Mouse (Mus musculus) liver, postnatal 0 days (tissue): Measurements from ENCODE around the gene Bmf. TPM values are rescaled to one million over a fixed set of nuclear protein-coding genes. Genes with fewer than 3 reads are reported as not detected.

Source experiments
- ATAC-seq: fragments of 200-750 bp; cut with Nextera tagmentation; 2 replicates; pipeline ENCODE4 v1.8.0; 2017; ENCODE audit warnings: mild to moderate bottlenecking, moderate library complexity
- DNase-seq: peaks from one replicate; pipeline ENCODE4 v3.0.0-alpha.2; 2016
- H3K27ac ChIP-seq: fragments of 300-500 bp; sonication (generic); 2 replicates; pipeline ENCODE4 v1.5.1; 2014; ENCODE audit warnings: antibody characterized with exemption, moderate library complexity, mild to moderate bottlenecking, low read depth
- H3K27me3 ChIP-seq: fragments of 300-500 bp; sonication (generic); 2 replicates; pipeline ENCODE4 v1.6.1; 2014; ENCODE audit warnings: low read length, control low read depth, mixed read lengths; ENCODE audit not compliant: insufficient read depth
- H3K36me3 ChIP-seq: fragments of 300-500 bp; sonication (generic); replicated peaks from 2 replicates; pipeline ENCODE4 v1.6.1; 2014; ENCODE audit warnings: mild to moderate bottlenecking, control low read depth, low read length, moderate library complexity, mixed read lengths; ENCODE audit not compliant: insufficient read depth
- H3K4me1 ChIP-seq: fragments of 300-500 bp; sonication (generic); 2 replicates; pipeline ENCODE4 v1.6.1; 2014; ENCODE audit warnings: antibody characterized with exemption, mild to moderate bottlenecking, control low read depth; ENCODE audit not compliant: insufficient read depth
- H3K4me2 ChIP-seq: fragments of 300-500 bp; sonication (generic); 2 replicates; pipeline ENCODE4 v1.6.1; 2014; ENCODE audit warnings: low read depth, mild to moderate bottlenecking, low read length, moderate library complexity, mixed read lengths
- H3K4me3 ChIP-seq: fragments of 300-500 bp; sonication (generic); 2 replicates; pipeline ENCODE4 v1.5.1; 2014; ENCODE audit warnings: low read depth, low read length
- H3K9ac ChIP-seq: fragments of 300-500 bp; sonication (generic); replicated peaks from 2 replicates; pipeline ENCODE4 v1.6.1; 2014; ENCODE audit warnings: mild to moderate bottlenecking, moderate library complexity
- H3K9me3 ChIP-seq: fragments of 300-500 bp; sonication (generic); 2 replicates; pipeline ENCODE4 v1.6.1; 2016; ENCODE audit warnings: mild to moderate bottlenecking, control low read depth, low read length, mixed read lengths
- CTCF ChIP-seq: sonication (generic); IDR thresholded peaks from 2 replicates; pipeline ENCODE4 v1.5.1; 2016; ENCODE audit warnings: antibody characterized with exemption, low read depth
- EP300 ChIP-seq: IDR thresholded peaks from 2 replicates; pipeline ENCODE4 v1.6.1; 2016; ENCODE audit warnings: antibody characterized with exemption, low read depth, mild to moderate bottlenecking
- WGBS: fragments of 180-500 bp; shearing (Covaris S2); extraction: QIAGEN DNeasy Blood & Tissue Kit; methylation state at CpG from one replicate; pipeline ENCODE4 v1.1.7; 2014; ENCODE audit not compliant: insufficient replicate concordance; 5-methylcytosine and 5-hydroxymethylcytosine counted together
- polyA plus RNA-seq: library from polyadenylated mRNA; unstranded; fragments of >200 nt; fragmentation: Nextera tagmentation; extraction: Ambion mirVana; gene quantifications from 2 replicates; pipeline ENCODE4 v1.2.1, GENCODE M21; 2015

Bmf gene
- 1.3 TPM in 2 replicates for polyA plus RNA-seq

DNA sequence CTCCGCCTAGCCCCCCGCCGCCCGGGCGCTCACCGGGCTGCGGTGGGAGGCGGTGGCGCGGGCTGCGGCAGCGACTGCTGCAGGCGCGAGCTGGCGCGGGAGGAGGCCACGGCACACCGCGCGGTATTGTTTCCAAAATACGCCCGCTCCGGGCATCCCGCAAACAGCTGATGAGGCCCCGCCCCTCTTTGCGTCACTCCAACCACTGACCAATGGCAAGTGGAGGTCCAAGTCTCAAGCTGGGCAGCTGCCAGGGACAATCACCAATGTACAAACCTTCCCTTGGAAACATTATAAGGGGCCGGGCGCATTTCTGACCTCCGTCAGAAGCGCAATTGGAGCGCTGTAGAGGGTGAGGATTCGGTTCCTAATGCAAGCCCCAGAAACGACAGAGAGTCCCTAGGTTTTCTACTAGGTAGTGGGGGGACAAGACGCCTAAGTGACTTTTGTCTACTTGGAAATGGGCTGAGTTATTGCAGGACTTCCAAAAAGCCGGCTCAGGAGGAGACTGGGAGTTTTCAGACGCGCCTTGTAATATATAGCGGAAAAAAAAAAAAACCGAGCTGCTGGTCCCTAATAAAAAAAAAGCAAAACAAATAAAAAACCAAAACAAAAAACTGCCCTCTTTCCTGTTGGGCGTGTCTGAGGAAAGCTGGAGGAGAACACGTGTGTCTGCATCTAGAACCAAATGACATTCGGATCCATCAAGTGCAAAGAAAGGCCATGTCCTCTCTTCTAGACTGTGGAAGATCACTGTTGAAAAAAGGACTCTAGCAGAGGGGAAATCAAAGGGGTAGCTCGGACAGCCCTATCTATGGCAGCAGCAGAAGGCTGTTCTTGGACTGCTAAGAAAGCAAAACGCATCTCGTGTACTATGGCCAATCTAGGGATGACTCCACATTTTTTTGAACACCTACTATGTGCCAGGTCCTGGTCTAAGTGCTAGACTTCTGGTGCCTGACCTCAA, at the start of gene Bmf:
Gene Bmf (minus strand): TSS at position 181 of the 967 bp plus-strand sequence.
- Histone ChIP-seq H3K4me1 (peaks cover 47% of the 10 kb centered on the region), H3K4me2 (peak within 1 kb of the TSS; percentile 91), H3K9me3 (no peaks in the 10 kb centered on the region), H3K4me3 (peak within 1 kb of the TSS; percentile 79), H3K27ac (peak within 1 kb of the TSS; percentile 70), H3K27me3 (no peaks in the 10 kb centered on the region), H3K9ac (peak within 1 kb of the TSS; percentile 79), H3K36me3 (no peaks in the 10 kb centered on the region)
- ATAC-seq = peak; percentile 82
- TF ChIP-seq EP300 (peak; percentile 3; the same call in 1 of the 2 replicates), CTCF (0 out of 2 replicates have a peak, but pooled peaks have one; percentile 7)
- under 1% methylated on average over 42 of the region's 45 CpGs for WGBS
- peak; percentile 95 for DNase-seq

DNA sequence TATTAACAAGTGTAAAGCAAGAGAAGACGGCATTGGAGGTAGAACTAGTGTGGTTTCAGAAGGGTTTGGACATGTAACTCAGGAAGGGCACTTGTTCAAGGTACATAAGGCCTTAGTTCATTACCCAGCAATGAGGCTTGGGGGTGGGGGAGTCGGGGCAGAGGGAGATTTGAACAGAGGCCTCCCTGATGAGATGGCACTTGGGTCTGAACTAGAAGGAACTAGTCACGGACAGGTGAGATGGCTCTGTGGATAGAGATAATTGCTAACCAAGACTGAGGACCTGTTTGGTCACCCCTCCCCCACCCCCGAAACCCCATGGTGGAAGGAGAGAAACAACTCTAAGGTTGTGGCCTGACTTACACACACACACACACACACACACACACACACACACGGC, 49.6 kb upstream of the Bmf start:
- WGBS = 20% methylated on average over 5 of the region's 5 CpGs
- ATAC-seq (no peak), DNase-seq (no peak)
- H3K27ac ChIP-seq = no peak overlapping the region; the same call in 1 of the 2 replicates
- H3K9ac ChIP-seq = peak overlapping the region; percentile 91
- H3K9me3 ChIP-seq = no peaks in the 10 kb centered on the region
- peaks cover 28% of the 10 kb centered on the region for H3K36me3 ChIP-seq
- H3K27me3 ChIP-seq = no peaks in the 10 kb centered on the region
- peak overlapping the region; percentile 91 for H3K4me3 ChIP-seq
- H3K4me1 ChIP-seq = peaks cover 15% of the 10 kb centered on the region
- TF ChIP-seq EP300 (no peak), CTCF (no peak)
- peak overlapping the region; percentile 89 for H3K4me2 ChIP-seq

DNA sequence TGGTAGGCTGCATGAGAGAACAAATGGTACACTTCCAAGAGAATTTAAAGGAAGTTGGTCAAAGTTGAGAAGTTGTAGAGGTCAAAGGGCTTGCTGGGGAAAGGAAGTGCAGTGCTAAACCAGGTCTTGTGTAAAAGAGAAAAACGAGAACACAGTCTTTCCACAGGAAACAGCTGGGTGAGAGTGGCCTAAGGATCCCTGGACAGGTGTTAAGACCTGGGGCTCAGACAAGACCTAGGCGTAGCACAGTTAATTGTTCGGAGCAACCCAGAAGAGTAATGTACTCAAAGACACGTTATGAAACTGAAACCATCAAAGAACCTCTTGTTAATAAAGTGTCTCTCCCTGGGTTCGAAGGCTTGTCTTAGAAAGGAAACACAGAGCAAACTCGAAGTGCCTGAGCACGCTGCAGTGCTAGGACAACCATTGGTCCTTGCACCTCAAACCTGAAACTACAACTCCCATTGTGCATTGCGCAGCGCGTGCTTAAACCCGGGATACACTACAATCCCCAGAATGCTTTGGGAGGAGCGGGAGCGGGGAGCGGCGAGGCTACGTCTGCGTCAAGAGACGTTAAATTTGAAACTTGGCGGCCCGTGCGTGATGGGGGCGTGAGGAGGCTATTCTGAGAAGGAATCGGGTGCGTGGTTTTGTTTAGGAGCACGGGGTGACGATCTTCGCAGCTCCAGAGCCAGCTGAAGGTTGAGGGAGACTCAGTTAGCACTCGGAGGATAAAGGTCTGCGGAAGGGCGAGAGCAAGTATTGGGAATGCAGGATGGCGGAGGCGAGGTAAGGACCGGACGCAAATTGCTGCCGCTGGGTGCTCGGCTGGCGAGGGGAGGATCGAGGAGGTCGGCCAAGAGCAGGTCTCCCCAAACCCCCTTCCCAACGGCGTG, 48.4 kb upstream of the Bmf start, which contains the start of gene Bub1b:
Gene Bub1b (plus strand): TSS at position 539 of the 896 bp plus-strand sequence.
- WGBS = 5% methylated on average over 41 of the region's 41 CpGs
- no peaks in the 10 kb centered on the region for H3K27me3 ChIP-seq
- DNase-seq (peak; percentile 93), ATAC-seq (peak; percentile 97)
- peaks cover 18% of the 10 kb centered on the region for H3K36me3 ChIP-seq
- peaks cover 15% of the 10 kb centered on the region for H3K4me1 ChIP-seq
- peak within 1 kb of the TSS; percentile 91 for H3K9ac ChIP-seq
- H3K9me3 ChIP-seq = no peaks in the 10 kb centered on the region
- H3K4me3 ChIP-seq = peak within 1 kb of the TSS; percentile 91
- TF ChIP-seq CTCF (no peak), EP300 (no peak)
- H3K27ac ChIP-seq = peak within 1 kb of the TSS; percentile 46
- H3K4me2 ChIP-seq = peak within 1 kb of the TSS; percentile 89

DNA sequence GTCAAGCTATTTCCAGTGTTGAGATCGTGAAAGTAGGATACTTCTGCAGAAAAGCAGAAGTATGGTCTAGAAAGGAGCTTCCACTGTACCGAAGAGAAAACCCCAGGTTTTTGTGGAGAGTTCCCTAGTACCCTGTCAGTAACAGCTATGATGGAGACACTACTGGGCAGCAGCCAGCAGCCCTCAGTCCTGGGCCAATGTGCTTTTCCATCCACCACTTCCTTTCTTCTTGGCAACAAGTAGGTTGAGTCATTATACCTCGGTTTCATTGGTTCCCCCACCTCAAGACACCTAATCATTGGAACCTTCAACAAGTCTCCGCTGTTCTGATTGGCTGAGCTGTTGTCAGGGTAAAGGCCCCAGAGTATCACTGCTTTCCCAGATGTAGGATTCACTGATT, 41.6 kb upstream of the Bmf start:
- WGBS = 46% methylated on average over 4 of the region's 4 CpGs
- H3K4me3 ChIP-seq = no peak overlapping the region
- no peak for ATAC-seq

DNA sequence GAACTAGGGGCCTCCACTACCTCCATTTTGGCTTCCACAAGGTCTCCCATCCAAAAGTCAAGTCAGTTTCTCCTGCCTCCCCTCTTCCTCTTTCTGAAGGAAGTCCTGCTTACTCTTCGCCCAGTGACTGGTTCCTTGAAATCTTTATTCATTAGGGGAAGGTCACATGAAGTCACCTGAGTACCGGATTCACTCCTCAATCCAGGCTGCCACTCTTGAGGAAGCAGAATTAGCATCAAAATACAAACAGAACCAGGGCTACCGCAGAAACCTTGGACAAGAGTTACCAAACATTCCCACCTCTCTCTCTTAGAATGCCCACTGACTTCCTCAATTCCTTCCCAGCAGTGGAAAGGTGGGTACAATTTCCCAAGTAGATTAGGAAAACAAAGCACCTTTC, 38.2 kb upstream of the Bmf start:
- no peaks in the 10 kb centered on the region for H3K4me1 ChIP-seq
- no peaks in the 10 kb centered on the region for H3K36me3 ChIP-seq
- DNase-seq = no peak
- no peaks in the 10 kb centered on the region for H3K27me3 ChIP-seq
- H3K27ac ChIP-seq = no peak overlapping the region
- no peak for ATAC-seq
- no peak overlapping the region for H3K9ac ChIP-seq
- H3K4me2 ChIP-seq = no peak overlapping the region
- 52% methylated on average over 3 of the region's 3 CpGs for WGBS
- TF ChIP-seq CTCF = no peak
- no peak for TF ChIP-seq EP300
- no peaks in the 10 kb centered on the region for H3K9me3 ChIP-seq
- H3K4me3 ChIP-seq = no peak overlapping the region

More for the DNA sequence above, 41.6 kb upstream of the Bmf start:
- no peaks in the 10 kb centered on the region for H3K36me3 ChIP-seq
- no peak overlapping the region for H3K9ac ChIP-seq
- H3K4me2 ChIP-seq = no peak overlapping the region
- TF ChIP-seq EP300 = no peak
- no peak for TF ChIP-seq CTCF
- no peak for DNase-seq
- no peak overlapping the region for H3K27ac ChIP-seq
- H3K9me3 ChIP-seq = no peaks in the 10 kb centered on the region
- no peaks in the 10 kb centered on the region for H3K4me1 ChIP-seq
- H3K27me3 ChIP-seq = no peaks in the 10 kb centered on the region

DNA sequence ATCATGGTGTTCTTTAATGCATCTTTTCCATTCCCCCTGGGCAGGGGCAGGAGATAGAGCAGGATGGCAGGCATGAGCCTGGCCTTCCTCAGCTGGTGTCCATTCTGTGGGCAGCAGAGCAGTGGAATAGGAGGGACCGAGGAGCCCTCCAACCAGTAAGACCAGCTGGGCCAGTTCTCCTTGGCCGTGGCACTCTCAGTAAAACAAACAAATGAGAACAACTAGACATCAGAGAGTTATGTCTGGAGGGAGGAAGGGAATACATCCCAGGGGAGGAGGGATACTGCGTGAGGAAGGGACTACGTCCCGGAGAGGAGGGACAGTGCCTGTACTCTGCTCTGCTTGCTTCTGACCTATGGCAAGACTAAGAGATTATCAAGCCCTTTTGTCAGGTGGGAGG, 36.5 kb upstream of the Bmf start:
- DNase-seq = no peak
- WGBS = 73% methylated on average over 5 of the region's 5 CpGs
- no peaks in the 10 kb centered on the region for H3K36me3 ChIP-seq

More for the DNA sequence above, 36.5 kb upstream of the Bmf start:
- Histone ChIP-seq H3K4me1 (no peaks in the 10 kb centered on the region), H3K9me3 (no peaks in the 10 kb centered on the region), H3K27me3 (no peaks in the 10 kb centered on the region), H3K27ac (no peak overlapping the region), H3K4me2 (no peak overlapping the region), H3K4me3 (no peak overlapping the region), H3K9ac (no peak overlapping the region)
- TF ChIP-seq EP300 = no peak
- no peak for TF ChIP-seq CTCF
- ATAC-seq = no peak
